In genomic region chr3:89244982-89245687, GRCm38 (mm10) we compare ENCODE assay signal across 8 mouse cellular contexts. TPM values are rescaled to one million over a fixed set of nuclear protein-coding genes. Genes with fewer than 3 reads are reported as not detected.
DNase-seq lines count a peak whose midpoint lies in the region; ATAC-seq lines count a peak whose summit lies in the region.

No protein-coding gene starts in this region.

- peak overlapping the region; percentile 79 for H3K4me2 ChIP-seq in hindbrain, embryonic 14.5 days (replicated peaks)
- H3K4me2 ChIP-seq in liver, embryonic 11.5 days = peak overlapping the region; percentile 84

- 3% methylated on average over 17 of the region's 26 CpGs for WGBS in hindbrain, embryonic 14.5 days
- 3% methylated on average over 23 of the region's 26 CpGs for whole genome bisulfite sequencing in liver, embryonic 11.5 days

- peak; percentile 31 for DNase-seq in adrenal gland, postnatal 25 days
- no peak for DNase-seq in adrenal gland, adult 18-20 months (ENCODE audit: low spot score in 2 of 2)
- DNase-seq in B cell, adult 2 months = peak; percentile 39 to 49
- DNase-seq in cerebellum, adult 9-11 months = peak; percentile 90
- DNase-seq in hindbrain, embryonic 14.5 days (ENCODE audit: low spot score) = peak; percentile 82
- DNase-seq in liver, embryonic 11.5 days (ENCODE audit: low spot score) = no peak
- DNase-seq in right cerebral cortex, adult 2 months (ENCODE audit: low spot score in 2 of 2) = peak; percentile 69 to 76

- peaks cover 40% of the 10 kb centered on the region for H3K36me3 ChIP-seq in hindbrain, embryonic 14.5 days (replicated peaks; ENCODE audit: control insufficient read depth, insufficient read depth)
- H3K36me3 ChIP-seq in liver, embryonic 11.5 days (ENCODE audit: control insufficient read depth, insufficient read depth, low read length) = no peaks in the 10 kb centered on the region

- ATAC-seq in hindbrain, embryonic 14.5 days (ENCODE audit: low FRiP score) = peak; percentile 61
- ATAC-seq in liver, embryonic 11.5 days (replicated peaks; ENCODE audit: low FRiP score) = no peak
- no peak for ATAC-seq in megakaryocyte progenitor cell, adult 5-6 weeks (replicated peaks; ENCODE audit: poor library complexity)

- H3K4me3 ChIP-seq in hindbrain, embryonic 14.5 days (replicated peaks; ENCODE audit: low read length) = peak overlapping the region; percentile 62
- H3K4me3 ChIP-seq in liver, embryonic 11.5 days (ENCODE audit: low read depth, low read length) = peak overlapping the region; percentile 75

- H3K27me3 ChIP-seq in hindbrain, embryonic 14.5 days (ENCODE audit: control insufficient read depth, insufficient read depth, low read length) = no peaks in the 10 kb centered on the region
- H3K27me3 ChIP-seq in liver, embryonic 11.5 days (replicated peaks; ENCODE audit: control insufficient read depth, insufficient read depth, low read length) = peaks cover 24% of the 10 kb centered on the region

- H3K4me1 ChIP-seq in hindbrain, embryonic 14.5 days (replicated peaks; ENCODE audit: control insufficient read depth, insufficient read depth, low read length) = peaks cover 23% of the 10 kb centered on the region
- H3K4me1 ChIP-seq in liver, embryonic 11.5 days (replicated peaks; ENCODE audit: control insufficient read depth, insufficient read depth, low read length) = peaks cover 31% of the 10 kb centered on the region

- H3K27ac ChIP-seq in hindbrain, embryonic 14.5 days = peak overlapping the region; percentile 94
- H3K27ac ChIP-seq in liver, embryonic 11.5 days (ENCODE audit: low read depth, low read length) = no peak overlapping the region

- peak overlapping the region; percentile 67 for H3K9ac ChIP-seq in hindbrain, embryonic 14.5 days
- no peak overlapping the region for H3K9ac ChIP-seq in liver, embryonic 11.5 days (ENCODE audit: low read depth, low read length)

- H3K9me3 ChIP-seq in hindbrain, embryonic 14.5 days (ENCODE audit: control insufficient read depth, low read length) = no peaks in the 10 kb centered on the region
- H3K9me3 ChIP-seq in liver, embryonic 11.5 days (ENCODE audit: control insufficient read depth, low read length) = no peaks in the 10 kb centered on the region

RNA-seq across cellular contexts. Expression of gene Krtcap2, which starts 0.6 kb away (rescaled TPM):
- total RNA-seq in adrenal gland, postnatal 25 days (2021) = 126 and 127 TPM in 2 replicates
- total RNA-seq in adrenal gland, adult 18-20 months (2021) = 100 to 1,000 TPM; 108 to 123 TPM
- polyA plus RNA-seq in hindbrain, embryonic 14.5 days (2014; fragmentation: Nextera tagmentation; extraction: Ambion mirVana) = 209 and 224 TPM in 2 replicates
- polyA plus RNA-seq in liver, embryonic 11.5 days (2014; fragmentation: Nextera tagmentation; extraction: Ambion mirVana) = 246 and 251 TPM in 2 replicates
- 284 and 290 TPM in 2 replicates for total RNA-seq in megakaryocyte progenitor cell, adult 5-6 weeks (2015)
- 294 and 304 TPM in 2 replicates for total RNA-seq in megakaryocyte progenitor cell, adult 5-6 weeks (2017)

RNA-seq across cellular contexts. Expression of gene Trim46, which starts 1.0 kb away (rescaled TPM):
- total RNA-seq in adrenal gland, postnatal 25 days (2021) = 2.6 and 3.2 TPM in 2 replicates
- total RNA-seq in adrenal gland, adult 18-20 months (2021) = 1 to 10 TPM; 1.7 to 2.9 TPM
- polyA plus RNA-seq in hindbrain, embryonic 14.5 days (2014; fragmentation: Nextera tagmentation; extraction: Ambion mirVana) = 65.8 and 66.5 TPM in 2 replicates
- polyA plus RNA-seq in liver, embryonic 11.5 days (2014; fragmentation: Nextera tagmentation; extraction: Ambion mirVana) = 0.97 and 1.7 TPM in 2 replicates
- 1.2 and 1.5 TPM in 2 replicates for total RNA-seq in megakaryocyte progenitor cell, adult 5-6 weeks (2015)
- total RNA-seq in megakaryocyte progenitor cell, adult 5-6 weeks (2017) = 0.12 and 0.91 TPM in 2 replicates

RNA-seq across cellular contexts. Expression of gene Dpm3, which starts 14.0 kb away (rescaled TPM):
- 106 and 137 TPM in 2 replicates for total RNA-seq in adrenal gland, postnatal 25 days (2021)
- 100 to 1,000 TPM; 119 to 122 TPM for total RNA-seq in adrenal gland, adult 18-20 months (2021)
- polyA plus RNA-seq in hindbrain, embryonic 14.5 days (2014; fragmentation: Nextera tagmentation; extraction: Ambion mirVana) = 80.7 and 94.4 TPM in 2 replicates
- polyA plus RNA-seq in liver, embryonic 11.5 days (2014; fragmentation: Nextera tagmentation; extraction: Ambion mirVana) = 106 and 118 TPM in 2 replicates
- 84.4 and 101 TPM in 2 replicates for total RNA-seq in megakaryocyte progenitor cell, adult 5-6 weeks (2015)
- total RNA-seq in megakaryocyte progenitor cell, adult 5-6 weeks (2017) = 80.4 and 135 TPM in 2 replicates

RNA-seq across cellular contexts. Expression of gene Muc1, which starts 16.3 kb away (rescaled TPM):
- not detected in 2 replicates for total RNA-seq in adrenal gland, postnatal 25 days (2021)
- total RNA-seq in adrenal gland, adult 18-20 months (2021) = under 1 TPM; 0.23 to 0.35 TPM
- 0.47 and 0.52 TPM in 2 replicates for polyA plus RNA-seq in hindbrain, embryonic 14.5 days (2014; fragmentation: Nextera tagmentation; extraction: Ambion mirVana)
- 0.30 and 0.62 TPM in 2 replicates for polyA plus RNA-seq in liver, embryonic 11.5 days (2014; fragmentation: Nextera tagmentation; extraction: Ambion mirVana)
- total RNA-seq in megakaryocyte progenitor cell, adult 5-6 weeks (2015) = 0.44 TPM in 1 of 2 replicates, not detected in the other
- total RNA-seq in megakaryocyte progenitor cell, adult 5-6 weeks (2017) = not detected in 2 replicates

RNA-seq across cellular contexts. Expression of gene Mtx1, which starts 18.2 kb away (rescaled TPM):
- total RNA-seq in adrenal gland, postnatal 25 days (2021) = 143 and 154 TPM in 2 replicates
- total RNA-seq in adrenal gland, adult 18-20 months (2021) = 100 to 1,000 TPM; 141 to 148 TPM
- polyA plus RNA-seq in hindbrain, embryonic 14.5 days (2014; fragmentation: Nextera tagmentation; extraction: Ambion mirVana) = 144 and 148 TPM in 2 replicates
- polyA plus RNA-seq in liver, embryonic 11.5 days (2014; fragmentation: Nextera tagmentation; extraction: Ambion mirVana) = 219 and 241 TPM in 2 replicates
- total RNA-seq in megakaryocyte progenitor cell, adult 5-6 weeks (2015) = 70.4 and 95.6 TPM in 2 replicates
- 66.1 and 95.2 TPM in 2 replicates for total RNA-seq in megakaryocyte progenitor cell, adult 5-6 weeks (2017)

Comparison
In these comparisons a context has a peak if more than half of its experiments do, and no peak if none do; other contexts are left out.
1. DNase-seq: peak in adrenal gland, postnatal 25 days (single experiment), B cell, adult 2 months (2 of 2), cerebellum, adult 9-11 months (single experiment), hindbrain, embryonic 14.5 days (single experiment) and right cerebral cortex, adult 2 months (2 of 2); none in adrenal gland, adult 18-20 months (0 of 2) and liver, embryonic 11.5 days (single experiment).